Mouse (Mus musculus): Measurements from ENCODE around the gene Sac3d1. TPM values are rescaled to one million over a fixed set of nuclear protein-coding genes. Genes with fewer than 3 reads are reported as not detected.
A peak's percentile ranks its signal among the peaks of the same experiment; 100 is the strongest.

Gene Sac3d1
- polyA plus RNA-seq, 1 experiment, result 30.4 TPM

DNA sequence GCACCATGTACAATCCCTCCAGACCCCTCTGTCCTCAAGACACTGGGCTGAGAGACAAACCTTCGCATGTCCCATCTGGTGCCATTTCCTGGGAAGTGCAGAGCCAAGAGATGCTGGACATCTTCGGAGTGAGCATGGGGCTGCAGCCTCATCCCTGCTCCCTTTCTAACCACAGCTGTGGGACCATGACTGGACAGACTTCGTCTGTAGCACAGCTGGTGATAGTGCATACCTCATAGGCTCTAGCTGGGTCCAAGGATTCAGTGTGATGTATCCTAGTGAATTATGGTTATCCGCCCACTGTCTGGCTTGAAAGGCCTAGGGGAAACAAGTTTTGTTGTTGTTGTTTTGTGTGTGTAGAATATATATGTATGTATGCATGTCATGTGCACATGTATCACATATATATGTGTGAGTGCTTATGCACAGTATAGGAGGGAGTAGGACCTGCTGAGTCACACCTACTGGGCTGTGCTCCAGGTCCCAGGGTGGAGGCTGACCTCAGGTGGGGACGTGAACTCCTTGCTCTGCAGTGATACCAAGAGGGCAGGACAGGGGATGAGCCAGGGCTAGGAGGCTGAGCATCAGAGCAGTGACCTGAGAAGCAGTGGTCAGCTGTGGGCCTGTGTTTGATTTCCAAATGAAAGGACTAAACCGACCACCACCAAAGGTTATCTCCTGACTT lies 16.1 kb downstream of the Sac3d1 start:
- no peaks in the 10 kb centered on the region for H3K36me3 ChIP-seq (ENCODE audit: control insufficient read depth, insufficient read depth, low read length)

GRCm38 (mm10) chr19:6101186-6101585 lies 17.3 kb downstream of the Sac3d1 start:
- Histone ChIP-seq H3K4me3 (ENCODE audit: extremely low read depth, insufficient read depth, insufficient read length) (no peak overlapping the region), H3K27ac (ENCODE audit: insufficient read depth, low read length) (no peak overlapping the region), H3K36me3 (ENCODE audit: control insufficient read depth, insufficient read depth, low read length) (no peaks in the 10 kb centered on the region), H3K27me3 (ENCODE audit: control insufficient read depth, insufficient read depth, low read length) (no peaks in the 10 kb centered on the region), H3K4me1 (ENCODE audit: control insufficient read depth, insufficient read depth, insufficient read length) (no peaks in the 10 kb centered on the region)
- DNase-seq (ENCODE audit: low read depth in 1 of 2, low spot score in 2 of 2), result no peak
- WGBS, result 90% methylated on average over 6 of the region's 6 CpGs
- TF ChIP-seq POLR2A (IDR thresholded peaks at IDR 0.05; ENCODE audit: low read depth, low read length) (no peak), CTCF (IDR thresholded peaks at IDR 0.05; ENCODE audit: extremely low read depth, insufficient read depth, insufficient read length, insufficient replicate concordance) (no peak)

More for the DNA sequence above, 16.1 kb downstream of the Sac3d1 start:
- H3K27ac ChIP-seq (ENCODE audit: insufficient read depth, low read length), result no peak overlapping the region
- no peak for DNase-seq (ENCODE audit: low read depth in 1 of 2, low spot score in 2 of 2)
- WGBS, result 74% methylated on average over 6 of the region's 6 CpGs
- no peak overlapping the region for H3K4me3 ChIP-seq (ENCODE audit: extremely low read depth, insufficient read depth, insufficient read length)
- H3K4me1 ChIP-seq (ENCODE audit: control insufficient read depth, insufficient read depth, insufficient read length), result no peaks in the 10 kb centered on the region
- TF ChIP-seq CTCF (IDR thresholded peaks at IDR 0.05; ENCODE audit: extremely low read depth, insufficient read depth, insufficient read length, insufficient replicate concordance) (no peak), POLR2A (IDR thresholded peaks at IDR 0.05; ENCODE audit: low read depth, low read length) (no peak)
- H3K27me3 ChIP-seq (ENCODE audit: control insufficient read depth, insufficient read depth, low read length), result no peaks in the 10 kb centered on the region

- DNase-seq (ENCODE audit: low read depth in 1 of 2, low spot score in 2 of 2), result no peak
- Histone ChIP-seq H3K4me3 (ENCODE audit: extremely low read depth, insufficient read depth, insufficient read length) (no peak overlapping the region), H3K36me3 (ENCODE audit: control insufficient read depth, insufficient read depth, low read length) (no peaks in the 10 kb centered on the region), H3K4me1 (ENCODE audit: control insufficient read depth, insufficient read depth, insufficient read length) (no peaks in the 10 kb centered on the region), H3K27ac (ENCODE audit: insufficient read depth, low read length) (no peak overlapping the region), H3K27me3 (ENCODE audit: control insufficient read depth, insufficient read depth, low read length) (no peaks in the 10 kb centered on the region)
- TF ChIP-seq CTCF (IDR thresholded peaks at IDR 0.05; ENCODE audit: extremely low read depth, insufficient read depth, insufficient read length, insufficient replicate concordance), result no peak
- no peak for TF ChIP-seq POLR2A (IDR thresholded peaks at IDR 0.05; ENCODE audit: low read depth, low read length)
- WGBS, result 75% methylated on average over 3 of the region's 3 CpGs
Measured at GRCm38 (mm10) chr19:6097847-6098246, 20.6 kb downstream of the Sac3d1 start.

DNA sequence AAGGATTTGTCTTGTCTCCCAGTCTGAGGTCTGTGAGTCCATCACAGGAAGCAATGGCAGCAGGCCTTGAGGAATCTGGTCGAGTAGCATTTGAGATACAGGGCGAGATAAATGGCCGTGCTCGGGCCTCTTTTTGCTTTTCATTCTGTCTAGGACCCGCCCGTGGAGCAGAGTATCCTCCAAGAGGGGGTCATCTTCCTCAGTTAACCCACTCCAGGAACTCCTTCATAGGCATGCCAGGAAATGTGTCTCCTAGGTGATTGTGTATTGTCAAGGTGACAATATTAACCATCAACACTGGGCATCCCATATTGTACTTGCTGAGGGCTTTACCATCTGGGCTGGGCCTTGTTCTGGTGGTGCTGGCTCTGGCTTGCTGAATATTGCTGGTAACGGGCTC lies 24.3 kb downstream of the Sac3d1 start, which contains the start of gene AC131692.1:
Gene AC131692.1, plus strand, starts transcription at position 301 of the 400 bp plus-strand sequence.
- WGBS, result 95% methylated on average over 7 of the region's 7 CpGs
- no peaks in the 10 kb centered on the region for H3K27me3 ChIP-seq (ENCODE audit: control insufficient read depth, insufficient read depth, low read length)
- no peaks in the 10 kb centered on the region for H3K36me3 ChIP-seq (ENCODE audit: control insufficient read depth, insufficient read depth, low read length)
- H3K27ac ChIP-seq (ENCODE audit: insufficient read depth, low read length), result no peak within 1 kb of the TSS
- TF ChIP-seq POLR2A (IDR thresholded peaks at IDR 0.05; ENCODE audit: low read depth, low read length) (no peak), CTCF (IDR thresholded peaks at IDR 0.05; ENCODE audit: extremely low read depth, insufficient read depth, insufficient read length, insufficient replicate concordance) (no peak)
- DNase-seq (ENCODE audit: low read depth in 1 of 2, low spot score in 2 of 2), result no peak
- H3K4me3 ChIP-seq (ENCODE audit: extremely low read depth, insufficient read depth, insufficient read length), result no peak within 1 kb of the TSS
- no peaks in the 10 kb centered on the region for H3K4me1 ChIP-seq (ENCODE audit: control insufficient read depth, insufficient read depth, insufficient read length)

GRCm38 (mm10) chr19:6088841-6089240 lies 29.6 kb downstream of the Sac3d1 start:
- peaks cover 3% of the 10 kb centered on the region; the same call in 1 of the 2 replicates for H3K4me1 ChIP-seq (ENCODE audit: control insufficient read depth, insufficient read depth, insufficient read length)
- 96% methylated on average over 13 of the region's 13 CpGs for WGBS
- no peaks in the 10 kb centered on the region for H3K36me3 ChIP-seq (ENCODE audit: control insufficient read depth, insufficient read depth, low read length)
- no peak for DNase-seq (ENCODE audit: low read depth in 1 of 2, low spot score in 2 of 2)
- no peak overlapping the region for H3K27ac ChIP-seq (ENCODE audit: insufficient read depth, low read length)
- H3K27me3 ChIP-seq (ENCODE audit: control insufficient read depth, insufficient read depth, low read length), result no peaks in the 10 kb centered on the region
- no peak for TF ChIP-seq POLR2A (IDR thresholded peaks at IDR 0.05; ENCODE audit: low read depth, low read length)
- no peak for TF ChIP-seq CTCF (IDR thresholded peaks at IDR 0.05; ENCODE audit: extremely low read depth, insufficient read depth, insufficient read length, insufficient replicate concordance)
- no peak overlapping the region for H3K4me3 ChIP-seq (ENCODE audit: extremely low read depth, insufficient read depth, insufficient read length)

DNA sequence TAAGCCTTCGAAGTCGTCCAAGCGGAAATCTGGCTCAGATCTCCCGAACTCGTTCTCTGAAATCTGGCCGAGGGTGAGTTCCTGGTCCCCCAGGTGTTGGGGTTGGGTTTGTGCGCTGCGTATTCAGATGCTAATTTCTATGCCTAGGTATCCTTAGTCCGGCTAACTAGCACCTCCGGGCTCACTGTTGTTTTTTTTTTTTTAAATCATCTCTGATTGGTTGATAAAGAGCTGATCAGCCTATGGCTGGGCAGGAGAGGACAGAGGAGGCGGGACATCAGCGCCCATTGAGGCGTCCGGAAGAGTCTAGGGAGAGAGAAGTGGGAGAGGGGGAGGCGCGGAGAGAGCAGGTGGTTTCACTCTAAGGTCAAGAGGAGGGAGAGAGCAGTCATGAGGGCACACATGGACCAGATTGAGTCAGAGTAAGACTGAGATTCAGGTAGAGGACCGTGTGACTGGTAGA lies 33.0 kb downstream of the Sac3d1 start:
- Histone ChIP-seq H3K4me1 (ENCODE audit: control insufficient read depth, insufficient read depth, insufficient read length) (peaks cover 4% of the 10 kb centered on the region; the same call in 1 of the 2 replicates), H3K4me3 (ENCODE audit: extremely low read depth, insufficient read depth, insufficient read length) (peak overlapping the region; percentile 62), H3K27me3 (ENCODE audit: control insufficient read depth, insufficient read depth, low read length) (no peaks in the 10 kb centered on the region), H3K36me3 (ENCODE audit: control insufficient read depth, insufficient read depth, low read length) (peaks cover 14% of the 10 kb centered on the region), H3K27ac (ENCODE audit: insufficient read depth, low read length) (no peak overlapping the region)
- TF ChIP-seq POLR2A (IDR thresholded peaks at IDR 0.05; ENCODE audit: low read depth, low read length) (no peak), CTCF (IDR thresholded peaks at IDR 0.05; ENCODE audit: extremely low read depth, insufficient read depth, insufficient read length, insufficient replicate concordance) (no peak)
- DNase-seq (ENCODE audit: low read depth in 1 of 2, low spot score in 2 of 2), result peak in 1 of 2 experiments; percentile 62
- under 1% methylated on average over 17 of the region's 17 CpGs for WGBS

All from spleen, adult 2 months (tissue).